Mouse (Mus musculus) limb, embryonic 13.5 days (tissue): ENCODE data around the gene Adcy3. TPM values are rescaled to one million over a fixed set of nuclear protein-coding genes. Genes with fewer than 3 reads are reported as not detected.

Source experiments
- ATAC-seq: fragments of 200-750 bp; cut with Nextera tagmentation; 2 replicates; pipeline ENCODE4 v1.8.0; 2017; ENCODE audit warnings: low read depth, moderate number of reproducible peaks, moderate TSS enrichment; ENCODE audit not compliant: low FRiP score
- H3K27ac ChIP-seq: fragments of 300-500 bp; sonication (generic); 2 replicates; pipeline ENCODE4 v1.5.1; 2015; ENCODE audit warnings: inconsistent platforms, mild to moderate bottlenecking, moderate library complexity
- H3K27me3 ChIP-seq: fragments of 300-500 bp; sonication (generic); 2 replicates; pipeline ENCODE4 v1.6.1; 2015; ENCODE audit warnings: mild to moderate bottlenecking, inconsistent platforms
- H3K36me3 ChIP-seq: fragments of 300-500 bp; sonication (generic); 2 replicates; pipeline ENCODE4 v1.6.1; 2015; ENCODE audit warnings: inconsistent platforms, mild to moderate bottlenecking, moderate library complexity
- H3K4me1 ChIP-seq: fragments of 300-500 bp; sonication (generic); 2 replicates; pipeline ENCODE4 v1.6.1; 2015; ENCODE audit warnings: inconsistent platforms
- H3K4me2 ChIP-seq: fragments of 300-500 bp; sonication (generic); replicated peaks from 2 replicates; pipeline ENCODE4 v1.6.1; 2015; ENCODE audit warnings: inconsistent platforms, mild to moderate bottlenecking, moderate library complexity
- H3K4me3 ChIP-seq: fragments of 300-500 bp; sonication (generic); 2 replicates; pipeline ENCODE4 v1.5.1; 2015; ENCODE audit warnings: moderate library complexity, mild to moderate bottlenecking, inconsistent platforms
- H3K9ac ChIP-seq: fragments of 300-500 bp; sonication (generic); 2 replicates; pipeline ENCODE4 v1.6.1; 2015; ENCODE audit warnings: mild to moderate bottlenecking, inconsistent platforms
- H3K9me3 ChIP-seq: fragments of 300-500 bp; sonication (generic); 2 replicates; pipeline ENCODE4 v1.6.1; 2016; ENCODE audit warnings: inconsistent platforms
- WGBS: fragments of 180-500 bp; shearing (Covaris S2); methylation state at CpG from one replicate; pipeline ENCODE4 v1.1.7; 2015; 5-methylcytosine and 5-hydroxymethylcytosine counted together
- polyA plus RNA-seq: library from polyadenylated mRNA; unstranded; fragments of >200 nt; fragmentation: Nextera tagmentation; extraction: Ambion mirVana; gene quantifications from 2 replicates; pipeline ENCODE4 v1.2.1, GENCODE M21; 2015

The Adcy3 gene
- polyA plus RNA-seq, 1 experiment from 2014 or later = 12.4 TPM

DNA sequence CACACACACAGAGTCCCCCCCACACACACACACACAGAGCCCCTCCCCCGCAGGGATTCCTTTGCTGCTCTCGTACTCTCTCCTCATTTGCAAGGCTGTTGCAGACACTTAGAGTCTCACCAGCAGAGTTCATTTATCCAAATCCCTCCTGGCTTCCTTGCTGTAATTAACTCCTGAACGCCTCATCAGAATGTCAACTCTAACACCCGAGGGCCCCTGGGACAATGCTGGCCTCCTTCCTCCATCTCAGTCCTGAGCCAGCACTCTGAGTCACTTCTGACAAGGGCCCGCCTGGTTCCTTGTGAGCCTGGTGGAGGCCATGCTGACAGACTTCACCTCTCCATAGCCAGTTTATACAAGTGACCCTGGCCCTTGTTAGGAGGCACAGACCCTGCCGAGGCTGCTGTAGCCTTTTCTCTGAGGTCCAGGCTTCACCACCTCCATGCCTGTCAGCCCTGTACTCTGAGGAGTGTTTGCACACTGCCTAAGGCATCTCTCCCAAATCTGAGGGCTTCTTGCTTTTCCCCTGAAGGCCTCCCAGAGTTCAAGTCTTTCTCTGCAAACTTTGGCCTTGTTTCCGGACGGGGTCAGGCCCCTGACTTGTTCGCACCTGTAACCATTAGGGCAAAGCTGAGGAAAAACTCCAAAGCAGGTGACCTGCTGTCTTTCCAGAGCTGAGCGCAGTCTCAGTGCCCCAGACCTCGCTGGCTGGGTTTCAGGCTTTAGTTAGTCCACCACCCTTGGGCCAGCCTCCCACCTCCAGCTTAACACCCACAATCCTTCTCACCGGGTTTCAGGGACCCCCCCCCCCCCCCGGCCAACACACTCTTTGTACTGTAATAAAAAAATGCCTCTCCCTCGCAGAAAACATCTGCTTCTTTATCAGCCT lies 55.5 kb downstream of the Adcy3 start:
- ATAC-seq = peak; percentile 55; the same call in 1 of the 2 replicates
- WGBS = 32% methylated on average over 14 of the region's 14 CpGs
- H3K36me3 ChIP-seq = peaks cover 9% of the 10 kb centered on the region; the same call in 1 of the 2 replicates
- H3K4me3 ChIP-seq = no peak overlapping the region
- H3K9me3 ChIP-seq = no peaks in the 10 kb centered on the region
- no peak overlapping the region for H3K4me2 ChIP-seq
- H3K27ac ChIP-seq = peak overlapping the region; percentile 61; the same call in 1 of the 2 replicates
- H3K9ac ChIP-seq = no peak overlapping the region; the same call in 1 of the 2 replicates
- peaks cover 31% of the 10 kb centered on the region for H3K4me1 ChIP-seq
- no peaks in the 10 kb centered on the region for H3K27me3 ChIP-seq

DNA sequence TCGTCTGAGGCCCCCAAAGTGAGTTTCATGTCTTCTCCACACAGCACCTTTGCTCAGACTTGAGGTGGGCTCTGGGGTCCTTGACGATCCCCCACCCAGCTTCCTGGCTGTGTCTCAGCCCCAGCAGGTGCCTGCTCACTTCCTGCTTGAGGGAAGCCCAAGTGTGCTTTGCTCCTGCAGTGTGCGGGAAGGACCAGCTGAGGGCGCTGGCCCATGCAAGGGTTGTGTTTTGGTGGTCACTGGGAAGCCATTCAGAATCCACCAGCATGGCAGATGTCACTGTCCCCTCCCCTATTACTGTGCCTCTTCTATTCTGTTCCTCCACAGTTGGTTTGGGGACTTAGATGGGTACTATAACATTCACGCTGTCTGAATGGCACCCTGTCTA lies 56.2 kb downstream of the Adcy3 start:
- ATAC-seq = no peak
- no peak overlapping the region for H3K4me3 ChIP-seq
- peaks cover 37% of the 10 kb centered on the region for H3K4me1 ChIP-seq
- no peak overlapping the region for H3K9ac ChIP-seq
- 39% methylated on average over 5 of the region's 5 CpGs for WGBS
- no peaks in the 10 kb centered on the region for H3K9me3 ChIP-seq
- H3K27me3 ChIP-seq = no peaks in the 10 kb centered on the region
- no peak overlapping the region for H3K27ac ChIP-seq
- H3K36me3 ChIP-seq = peaks cover 9% of the 10 kb centered on the region; the same call in 1 of the 2 replicates
- H3K4me2 ChIP-seq = no peak overlapping the region

DNA sequence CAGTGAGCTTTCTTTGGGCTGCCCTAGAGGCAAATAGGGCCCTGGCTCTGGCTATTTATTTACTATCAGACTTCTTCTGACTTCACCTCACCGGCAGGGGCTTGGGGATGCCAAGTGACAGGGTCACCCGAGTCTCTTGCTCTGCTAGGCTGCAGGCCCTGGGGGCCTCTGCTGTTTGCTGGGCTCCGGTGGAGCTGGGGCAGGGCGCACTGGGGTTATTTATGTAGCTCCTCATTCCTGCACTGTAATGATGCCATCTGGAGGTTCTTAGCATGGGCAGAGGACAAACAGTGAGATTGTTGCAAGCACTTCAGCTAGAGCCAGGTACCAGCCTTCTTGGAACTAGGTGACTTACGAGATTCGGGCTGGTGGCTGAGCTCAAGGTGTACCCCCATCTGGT lies 59.6 kb downstream of the Adcy3 start:
- peak overlapping the region; percentile 59 for H3K27ac ChIP-seq
- no peak overlapping the region for H3K4me3 ChIP-seq
- no peaks in the 10 kb centered on the region for H3K9me3 ChIP-seq
- H3K9ac ChIP-seq = 0 out of 2 replicates have a peak overlapping the region, but pooled peaks have one; percentile 20
- ATAC-seq = no peak
- no peaks in the 10 kb centered on the region for H3K27me3 ChIP-seq
- WGBS = 52% methylated on average over 6 of the region's 6 CpGs
- H3K4me1 ChIP-seq = peaks cover 39% of the 10 kb centered on the region
- H3K36me3 ChIP-seq = peaks cover 22% of the 10 kb centered on the region
- no peak overlapping the region for H3K4me2 ChIP-seq

DNA sequence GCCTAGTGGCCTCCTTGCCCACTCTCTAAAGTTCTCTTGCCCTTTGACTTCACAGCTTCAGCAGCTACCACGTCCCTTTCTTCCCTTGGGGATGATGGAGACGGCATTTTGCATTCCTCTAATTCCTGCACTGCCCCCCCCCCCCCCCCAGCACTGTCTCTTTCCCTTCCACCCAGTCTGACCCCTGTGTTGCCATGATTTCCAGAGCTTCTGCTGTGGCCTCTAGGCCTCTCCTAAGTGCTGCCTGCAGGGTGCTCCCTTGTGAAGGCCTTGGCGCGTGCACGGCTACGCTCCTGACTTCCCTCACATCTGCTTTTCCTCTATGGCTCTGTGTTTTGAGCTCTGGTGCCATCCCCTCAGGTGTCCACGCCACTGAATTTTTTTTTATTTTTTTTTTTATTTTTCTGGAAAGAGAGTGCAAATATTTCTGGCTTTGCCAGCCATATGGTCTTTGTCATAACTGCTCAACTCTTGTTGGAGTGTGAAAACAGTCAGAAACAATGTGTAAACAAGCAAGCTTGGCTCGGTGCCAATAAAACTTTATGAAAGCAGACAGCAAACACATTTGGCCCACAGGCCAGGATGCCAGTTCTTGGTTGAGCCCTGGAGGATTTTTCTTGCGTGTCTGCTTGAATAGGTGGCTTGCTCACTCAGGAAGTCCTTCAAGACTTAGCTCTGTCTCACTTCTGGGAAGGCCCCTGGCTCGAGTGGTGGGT lies 60.3 kb downstream of the Adcy3 start:
- peak overlapping the region; percentile 59; the same call in 1 of the 2 replicates for H3K27ac ChIP-seq
- peaks cover 38% of the 10 kb centered on the region for H3K4me1 ChIP-seq
- no peak overlapping the region for H3K4me2 ChIP-seq
- peaks cover 27% of the 10 kb centered on the region for H3K36me3 ChIP-seq
- 0 out of 2 replicates have a peak, but pooled peaks have one; percentile 46 for ATAC-seq
- no peak overlapping the region for H3K9ac ChIP-seq
- no peaks in the 10 kb centered on the region for H3K27me3 ChIP-seq
- H3K4me3 ChIP-seq = no peak overlapping the region
- 20% methylated on average over 10 of the region's 10 CpGs for WGBS
- no peaks in the 10 kb centered on the region for H3K9me3 ChIP-seq

- no peaks in the 10 kb centered on the region for H3K9me3 ChIP-seq
- H3K9ac ChIP-seq = no peak overlapping the region
- H3K27ac ChIP-seq = no peak overlapping the region
- WGBS = 91% methylated on average over 14 of the region's 14 CpGs
- no peak overlapping the region for H3K4me3 ChIP-seq
- H3K27me3 ChIP-seq = no peaks in the 10 kb centered on the region
- H3K36me3 ChIP-seq = peaks cover 41% of the 10 kb centered on the region
- H3K4me1 ChIP-seq = peaks cover 29% of the 10 kb centered on the region
- no peak for ATAC-seq
- H3K4me2 ChIP-seq = no peak overlapping the region
These were observed 61.7 kb downstream of the Adcy3 start for GRCm38 (mm10) chr12:4194643-4195042.

GRCm38 (mm10) chr12:4198702-4199101 lies 65.8 kb downstream of the Adcy3 start:
- 92% methylated on average over 4 of the region's 4 CpGs for WGBS
- ATAC-seq = no peak
- Histone ChIP-seq H3K4me2 (no peak overlapping the region), H3K27me3 (no peaks in the 10 kb centered on the region), H3K9me3 (no peaks in the 10 kb centered on the region), H3K9ac (no peak overlapping the region), H3K36me3 (peaks cover 76% of the 10 kb centered on the region), H3K27ac (no peak overlapping the region), H3K4me3 (no peak overlapping the region), H3K4me1 (peaks cover 5% of the 10 kb centered on the region)

DNA sequence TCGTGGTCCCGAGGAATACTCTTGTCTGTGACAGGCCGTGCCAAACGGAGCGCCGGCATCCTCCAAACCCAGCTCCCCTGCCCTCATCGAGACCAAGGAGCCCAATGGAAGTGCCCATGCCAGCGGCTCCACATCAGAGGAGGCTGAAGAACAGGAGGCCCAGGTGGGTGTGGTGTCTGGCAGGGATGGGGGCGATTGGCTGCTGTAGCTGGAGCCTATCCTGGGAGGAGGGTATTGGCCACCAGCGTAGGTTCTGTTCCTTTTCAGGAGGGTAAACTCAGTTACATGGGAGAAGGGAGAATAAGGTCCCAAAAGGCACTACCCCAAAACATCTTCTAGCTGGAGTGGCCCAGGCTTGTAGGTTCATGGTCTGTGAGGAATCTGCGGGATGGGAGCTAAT lies 66.4 kb downstream of the Adcy3 start:
- no peak for ATAC-seq
- Histone ChIP-seq H3K9ac (no peak overlapping the region), H3K27me3 (no peaks in the 10 kb centered on the region), H3K4me2 (no peak overlapping the region), H3K4me1 (no peaks in the 10 kb centered on the region), H3K36me3 (peaks cover 79% of the 10 kb centered on the region), H3K4me3 (no peak overlapping the region), H3K27ac (no peak overlapping the region), H3K9me3 (no peaks in the 10 kb centered on the region)
- 95% methylated on average over 11 of the region's 11 CpGs for WGBS

- peaks cover 91% of the 10 kb centered on the region for H3K36me3 ChIP-seq
- no peaks in the 10 kb centered on the region for H3K9me3 ChIP-seq
- no peak overlapping the region for H3K4me2 ChIP-seq
- no peak overlapping the region for H3K27ac ChIP-seq
- 93% methylated on average over 13 of the region's 13 CpGs for WGBS
- H3K27me3 ChIP-seq = no peaks in the 10 kb centered on the region
- no peak overlapping the region for H3K4me3 ChIP-seq
- no peak for ATAC-seq
- H3K4me1 ChIP-seq = no peaks in the 10 kb centered on the region
- H3K9ac ChIP-seq = no peak overlapping the region
These were observed 68.7 kb downstream of the Adcy3 start for GRCm38 (mm10) chr12:4201454-4202200.

DNA sequence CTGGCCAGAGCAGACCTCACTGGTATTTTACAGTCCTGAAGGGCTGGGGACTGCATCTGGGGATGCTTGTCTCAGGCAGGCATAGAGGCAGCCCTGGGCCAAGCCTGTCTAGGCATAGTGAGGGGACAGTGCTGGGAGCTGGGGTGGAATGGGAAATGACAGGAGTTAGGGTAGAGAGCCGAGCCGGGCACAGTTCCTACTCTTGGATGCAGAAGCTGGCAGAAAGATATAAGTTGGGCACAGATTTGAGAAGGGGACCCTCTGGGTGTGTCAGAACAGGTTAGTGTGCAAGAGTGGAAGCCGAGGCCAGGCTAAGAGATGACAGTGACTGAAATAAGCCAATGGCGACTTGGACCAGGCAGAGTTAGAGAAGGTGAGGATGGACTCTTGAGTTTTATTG lies 69.3 kb downstream of the Adcy3 start:
- ATAC-seq = no peak
- H3K4me2 ChIP-seq = no peak overlapping the region
- H3K36me3 ChIP-seq = peaks cover 91% of the 10 kb centered on the region
- no peaks in the 10 kb centered on the region for H3K9me3 ChIP-seq
- no peak overlapping the region for H3K9ac ChIP-seq
- WGBS = 90% methylated on average over 4 of the region's 4 CpGs
- H3K27me3 ChIP-seq = no peaks in the 10 kb centered on the region
- no peak overlapping the region for H3K27ac ChIP-seq
- H3K4me3 ChIP-seq = no peak overlapping the region
- H3K4me1 ChIP-seq = no peaks in the 10 kb centered on the region

- 94% methylated on average over 11 of the region's 11 CpGs for WGBS
- H3K4me3 ChIP-seq = no peak overlapping the region
- H3K4me1 ChIP-seq = no peaks in the 10 kb centered on the region
- H3K27ac ChIP-seq = no peak overlapping the region
- H3K9ac ChIP-seq = no peak overlapping the region
- no peak overlapping the region for H3K4me2 ChIP-seq
- no peaks in the 10 kb centered on the region for H3K9me3 ChIP-seq
- no peaks in the 10 kb centered on the region for H3K27me3 ChIP-seq
- H3K36me3 ChIP-seq = peaks cover 93% of the 10 kb centered on the region
- no peak for ATAC-seq
These were observed 73.2 kb downstream of the Adcy3 start for GRCm38 (mm10) chr12:4206106-4206505.

DNA sequence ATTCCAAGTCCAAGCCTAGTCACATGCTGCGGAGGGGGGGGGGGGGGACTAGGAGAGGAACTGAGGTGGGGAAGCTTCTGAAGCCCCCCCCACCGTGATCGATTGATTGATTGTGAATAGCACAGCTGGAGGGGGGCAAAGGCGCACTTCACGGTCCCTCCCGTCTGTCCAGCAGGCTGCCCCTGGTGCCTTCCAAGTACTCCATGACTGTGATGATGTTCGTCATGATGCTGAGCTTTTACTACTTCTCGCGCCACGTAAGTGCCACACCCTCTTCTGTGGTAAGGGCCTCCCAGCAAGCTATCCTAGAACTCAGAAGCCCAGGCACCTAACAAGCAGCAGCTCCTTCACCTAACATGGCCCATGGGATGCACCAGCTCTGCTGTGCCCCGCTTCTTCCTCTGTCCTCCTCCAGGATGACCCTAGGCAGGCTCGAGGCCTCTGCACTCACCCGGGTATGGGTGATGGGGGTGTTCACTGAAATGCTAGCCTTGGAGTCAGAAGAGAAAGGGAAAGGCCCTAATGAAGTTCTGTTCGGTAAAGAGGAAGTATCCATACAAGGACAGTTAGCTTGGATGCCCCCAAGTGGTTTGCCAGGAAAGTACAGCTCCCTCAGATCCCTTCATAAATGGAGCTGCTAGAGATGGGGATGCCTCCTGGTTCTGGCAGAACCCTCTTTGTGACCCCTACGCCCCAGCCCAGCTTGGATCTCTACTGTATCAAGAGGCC lies 75.7 kb downstream of the Adcy3 start:
- Histone ChIP-seq H3K9me3 (no peaks in the 10 kb centered on the region), H3K36me3 (peaks cover 95% of the 10 kb centered on the region), H3K4me1 (no peaks in the 10 kb centered on the region), H3K27ac (no peak overlapping the region), H3K4me2 (no peak overlapping the region), H3K27me3 (no peaks in the 10 kb centered on the region), H3K4me3 (no peak overlapping the region), H3K9ac (no peak overlapping the region; the same call in 1 of the 2 replicates)
- ATAC-seq = 0 out of 2 replicates have a peak, but pooled peaks have one; percentile 24
- 79% methylated on average over 15 of the region's 15 CpGs for WGBS
